Mouse (Mus musculus) left cerebral cortex, postnatal 14 days (tissue): ENCODE measurements around the gene Snx1. TPM values are rescaled to one million over a fixed set of nuclear protein-coding genes. Genes with fewer than 3 reads are reported as not detected.

ENCODE experiments used
- DNase-seq, 2 experiments: peaks; one replicate each; pipeline ENCODE4 v3.0.0; 2021 to 2022; ENCODE audit warnings: low spot score in 2 of 2, mixed read lengths in 1 of 2
- intact Hi-C: fragments of 180-260 bp; cut with DNase I; formaldehyde crosslinking; loops from one replicate; pipeline ENCODE4 v1.15.1; 2025
- long read RNA-seq, 2 experiments: library from polyadenylated mRNA; stranded (forward); transcript quantifications; one replicate each; pipeline ENCODE4 v2.0.0; 2021
- total RNA-seq, 2 experiments: library from RNA; stranded (reverse); gene quantifications; 2 replicates each; pipeline ENCODE4 v1.2.3; 2021

Gene Snx1
- 10 to 100 TPM; 51.6 to 56.3 TPM for total RNA-seq
- long read RNA-seq, experiment 1, transcript Snx1-201 (15 exons, 2,073 nt): major isoform, 68 of 83 reads
- long read RNA-seq, experiment 1, partial matches to known transcripts: 9 of 83 reads
- long read RNA-seq, experiment 1, other reads (novel, unspliced or antisense): 6 of 83 reads
- long read RNA-seq, experiment 2, transcript Snx1-201 (15 exons, 2,073 nt): major isoform, 73 of 82 reads
- long read RNA-seq, experiment 2, partial matches to known transcripts: 2 of 82 reads
- long read RNA-seq, experiment 2, other reads (novel, unspliced or antisense): 7 of 82 reads

DNA sequence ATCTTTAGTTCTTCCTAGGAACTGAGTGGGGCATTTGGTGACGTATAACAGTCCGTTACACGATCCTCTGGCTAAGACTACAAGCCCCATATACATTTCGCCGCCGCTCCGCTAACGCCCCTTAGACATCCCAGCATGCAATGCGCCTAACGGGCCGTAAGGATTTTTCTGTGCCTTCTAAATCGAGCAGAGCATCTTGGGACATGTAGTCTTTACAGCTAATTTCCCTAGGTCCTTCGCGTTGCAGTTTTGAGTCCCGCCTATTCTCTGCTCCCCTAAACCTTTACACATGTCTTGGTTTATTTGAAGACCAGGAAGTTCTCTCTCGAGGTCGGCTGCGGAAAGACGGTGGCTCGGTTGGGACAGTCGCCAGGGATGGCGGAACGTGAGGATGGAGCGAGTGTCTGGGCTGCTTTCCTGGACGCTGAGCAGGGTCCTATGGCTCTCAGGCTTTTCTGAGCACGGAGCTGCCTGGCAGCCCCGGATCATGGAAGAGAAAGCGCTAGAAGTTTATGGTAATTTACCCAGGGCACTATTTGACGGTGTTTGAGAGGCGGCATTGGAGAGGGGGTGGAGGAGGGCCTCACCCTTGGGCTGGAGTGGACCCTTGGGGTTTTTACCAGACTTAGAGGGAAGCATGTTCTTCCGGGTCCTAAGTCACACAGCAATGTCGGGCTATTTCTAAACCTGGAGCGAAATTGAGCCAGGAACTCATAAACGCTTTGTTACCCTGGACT, at the start of gene Snx1, which contains the start of gene Ciao2a:
Gene Snx1, minus strand, starts transcription at position 132 of the 737 bp plus-strand sequence.
Gene Ciao2a, plus strand, starts transcription at position 156 of the 737 bp plus-strand sequence.
- peak; percentile 95 to 96 for DNase-seq
- intact Hi-C loops: loop anchor here (10.0 kb wide), 1 partner anchor 62 kb away; the partner anchor contains the start of genes Ppib and Snx22

DNA sequence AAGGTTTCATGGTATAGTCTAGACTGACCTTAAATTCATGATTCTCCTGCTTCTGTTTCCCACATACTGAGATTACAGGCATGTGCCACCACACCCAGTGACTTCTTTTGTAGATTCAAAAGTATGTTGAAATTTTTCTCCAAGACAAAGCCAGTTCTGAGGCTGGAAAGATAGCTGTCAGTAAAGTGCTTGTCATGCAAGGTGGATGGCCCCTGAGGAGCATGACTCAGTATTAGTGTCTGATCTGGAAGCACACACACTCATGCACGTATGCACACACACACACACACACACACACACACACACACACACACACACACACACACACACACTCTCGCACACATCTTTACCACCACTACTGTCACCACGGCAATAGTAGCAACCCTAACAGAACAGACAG, 48.6 kb upstream of the Snx1 start:
- intact Hi-C loops: no loop called here
- no peak for DNase-seq

DNA sequence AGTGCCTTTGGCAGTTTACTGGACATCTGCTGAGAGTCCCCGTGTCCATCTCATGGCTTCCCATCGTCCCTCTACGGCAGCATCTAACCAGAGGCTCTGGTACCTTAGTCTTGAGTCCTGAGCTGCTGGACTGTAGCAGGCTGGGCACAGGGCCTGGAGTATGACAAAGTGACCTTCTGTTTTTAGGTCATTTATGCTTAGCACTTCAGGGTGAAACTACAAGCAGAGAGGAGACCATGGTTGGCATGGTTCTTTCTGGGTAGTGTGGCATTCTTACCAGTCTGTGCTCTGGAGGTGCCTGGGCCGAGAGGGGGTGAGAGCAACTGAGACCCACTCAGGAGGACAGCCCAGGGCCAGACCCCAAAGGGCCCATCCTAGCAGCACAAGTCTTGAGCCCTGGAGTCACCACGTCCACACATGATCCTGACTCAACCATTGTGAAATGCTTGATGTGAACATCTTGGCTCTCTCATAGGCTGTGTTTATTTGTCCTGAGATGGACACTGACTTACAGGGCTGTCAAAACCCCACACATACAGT, 47.0 kb upstream of the Snx1 start:
- DNase-seq: no peak
- intact Hi-C loops: no loop called here

DNA sequence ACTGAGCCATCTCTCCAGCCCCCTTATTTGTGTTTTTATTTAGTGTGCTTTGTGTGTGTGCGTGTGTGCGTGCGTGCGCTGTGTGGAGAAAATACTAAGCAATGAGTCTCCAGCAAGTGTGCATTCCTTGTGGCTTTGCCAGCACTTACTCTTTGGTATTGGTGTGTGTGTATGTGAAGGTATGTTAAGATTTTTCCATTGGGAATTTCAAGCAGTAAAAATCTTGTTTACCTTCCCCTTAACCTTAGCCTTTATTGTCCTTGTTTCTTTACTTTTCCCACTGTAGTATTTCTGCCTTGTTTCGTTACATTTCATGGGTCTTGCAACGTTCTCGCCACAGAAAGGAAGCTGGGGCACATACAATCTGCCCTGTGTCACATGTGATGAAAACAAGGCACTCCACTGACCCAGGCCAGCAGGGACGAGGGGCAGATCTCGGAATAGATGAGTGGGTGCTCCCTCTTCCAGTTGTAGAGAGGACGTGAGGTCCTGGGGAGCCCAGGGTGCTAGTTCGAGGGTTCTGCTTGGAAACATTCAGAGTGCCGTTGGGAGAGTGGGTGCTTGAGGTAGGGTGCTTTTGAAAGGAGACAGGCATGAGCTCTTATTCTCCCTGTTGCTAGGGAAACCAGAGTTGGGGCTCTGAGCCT, 45.0 kb upstream of the Snx1 start:
- no peak for DNase-seq
- intact Hi-C loops: no loop called here

DNA sequence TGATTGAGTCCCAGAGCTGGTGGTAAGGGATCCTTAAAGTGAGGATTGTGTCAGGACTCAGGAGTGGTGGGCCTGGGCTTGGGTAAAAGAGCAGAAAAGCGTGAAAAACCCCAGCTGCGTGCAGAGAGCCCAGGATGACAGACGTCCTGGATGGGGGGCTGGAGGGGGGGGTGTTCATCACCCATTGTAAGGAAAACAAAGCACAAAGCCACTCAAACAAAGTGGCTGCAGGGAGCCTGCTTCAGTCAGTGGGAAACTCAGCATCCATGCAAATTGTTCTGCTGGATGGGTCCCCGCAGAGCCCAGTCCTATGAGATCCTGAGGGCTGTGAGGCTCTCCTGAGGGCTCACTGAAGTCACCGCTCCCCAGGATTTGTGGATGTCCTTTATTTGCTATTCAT, 44.1 kb upstream of the Snx1 start:
- no peak for DNase-seq
- intact Hi-C loops: no loop called here

DNA sequence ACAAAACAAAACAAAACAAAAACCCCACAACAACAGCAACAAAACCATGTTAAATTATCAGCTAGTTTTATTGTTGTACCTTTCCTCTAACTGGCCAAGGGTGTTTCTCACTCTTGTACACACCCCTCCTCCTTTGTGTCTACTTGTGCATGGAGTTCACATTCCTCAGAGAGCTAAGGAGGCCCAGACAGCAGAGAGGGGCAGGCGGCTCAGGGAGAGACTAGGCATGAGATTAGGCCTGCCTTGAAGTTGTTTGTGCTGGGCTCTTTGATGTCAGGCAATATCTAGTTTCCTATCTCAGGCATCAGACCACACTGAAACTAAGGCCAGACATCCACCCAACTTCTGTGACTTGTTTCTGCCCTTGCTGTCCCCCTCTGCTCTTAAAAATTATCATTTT, 41.8 kb upstream of the Snx1 start:
- intact Hi-C loops: no loop called here

DNA sequence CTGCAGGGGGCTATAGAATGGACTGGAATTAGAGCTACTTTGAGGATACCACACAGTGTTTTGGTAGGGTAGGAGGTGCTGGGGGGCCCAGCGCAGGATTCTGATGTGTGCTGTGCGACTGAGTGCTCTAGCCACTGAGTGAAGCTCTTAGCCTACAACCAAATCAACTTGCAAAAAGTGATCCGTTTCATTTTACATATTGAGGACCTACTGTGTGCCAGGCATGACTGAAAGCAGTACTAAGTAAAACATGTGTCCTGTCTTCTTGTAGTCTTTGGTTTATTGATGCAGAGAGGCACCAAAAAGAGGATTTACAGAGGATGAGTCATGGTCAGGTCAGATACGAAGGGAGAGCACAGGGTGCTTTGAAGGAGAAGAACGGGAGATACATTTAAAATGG, 40.8 kb upstream of the Snx1 start:
- intact Hi-C loops: no loop called here
- DNase-seq: no peak

More for the DNA sequence above, 41.8 kb upstream of the Snx1 start:
- DNase-seq: no peak

DNA sequence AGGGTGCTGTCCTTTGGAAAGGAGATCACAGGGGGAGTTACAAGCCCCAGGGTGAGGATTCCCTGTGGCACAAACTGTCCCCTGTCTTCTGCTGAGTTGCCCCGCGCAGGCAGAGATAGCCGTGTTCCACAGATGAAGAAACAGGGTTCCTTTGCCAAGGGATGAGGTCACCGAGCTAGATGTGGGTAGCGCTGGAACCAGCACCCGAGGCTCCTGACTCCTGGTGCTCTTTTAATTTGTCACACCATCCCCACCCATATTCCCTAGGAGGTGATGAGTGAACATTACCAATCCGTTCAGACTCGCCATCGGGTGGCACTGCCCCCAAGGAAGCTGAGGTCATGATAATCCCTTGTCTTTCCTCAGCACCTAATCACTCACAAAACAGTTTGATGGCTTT, 36.6 kb upstream of the Snx1 start:
- DNase-seq: no peak
- intact Hi-C loops: no loop called here

DNA sequence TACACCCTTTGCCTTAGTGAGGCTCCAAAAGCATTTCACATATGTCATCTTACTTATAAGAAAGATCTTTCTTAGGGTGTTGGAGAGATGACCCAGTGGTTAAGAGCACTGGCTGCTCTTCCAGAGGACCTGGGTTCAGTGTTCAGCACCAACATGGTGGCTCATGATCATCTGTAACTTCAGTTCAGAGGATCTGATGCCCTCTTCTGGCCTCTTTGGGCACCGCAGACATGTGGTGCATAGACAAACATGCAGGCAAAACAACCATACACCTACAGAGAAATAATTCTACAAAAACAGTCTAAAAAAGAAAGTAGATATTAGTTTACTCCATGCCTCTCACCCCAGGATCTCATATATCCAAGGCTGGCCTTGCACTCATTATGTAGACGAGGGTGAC, 33.8 kb upstream of the Snx1 start:
- no peak for DNase-seq
- intact Hi-C loops: no loop called here

DNA sequence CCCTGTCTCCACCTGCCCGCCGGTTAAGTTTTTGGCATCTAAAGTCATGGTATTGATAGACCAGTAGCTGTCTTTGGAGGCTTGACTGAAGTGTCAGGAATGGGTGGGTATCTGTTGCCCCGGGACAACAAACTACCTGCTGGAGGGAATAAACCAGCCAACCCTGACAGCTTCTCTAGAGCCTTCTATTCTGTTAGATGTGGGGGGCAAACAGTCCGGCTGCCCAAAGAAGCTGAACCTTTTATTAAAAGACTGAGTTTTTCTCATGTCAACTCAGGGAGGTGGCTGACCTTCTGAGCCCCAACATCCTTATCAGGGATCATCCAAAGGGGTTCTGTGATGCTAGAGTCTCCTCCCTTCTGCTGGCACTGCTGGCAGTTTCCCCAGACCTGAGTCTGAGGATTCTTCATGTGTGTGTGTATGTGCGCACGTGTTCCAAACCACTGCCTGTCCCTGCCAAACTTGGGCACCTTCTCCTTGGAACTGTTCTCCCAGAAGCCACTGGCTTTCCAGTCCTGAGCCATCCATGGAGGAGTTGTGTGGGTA, 32.6 kb upstream of the Snx1 start:
- intact Hi-C loops: loop anchor here (10.0 kb wide), 1 partner anchor 126 kb away; no protein-coding TSS in a partner anchor
- DNase-seq: no peak

DNA sequence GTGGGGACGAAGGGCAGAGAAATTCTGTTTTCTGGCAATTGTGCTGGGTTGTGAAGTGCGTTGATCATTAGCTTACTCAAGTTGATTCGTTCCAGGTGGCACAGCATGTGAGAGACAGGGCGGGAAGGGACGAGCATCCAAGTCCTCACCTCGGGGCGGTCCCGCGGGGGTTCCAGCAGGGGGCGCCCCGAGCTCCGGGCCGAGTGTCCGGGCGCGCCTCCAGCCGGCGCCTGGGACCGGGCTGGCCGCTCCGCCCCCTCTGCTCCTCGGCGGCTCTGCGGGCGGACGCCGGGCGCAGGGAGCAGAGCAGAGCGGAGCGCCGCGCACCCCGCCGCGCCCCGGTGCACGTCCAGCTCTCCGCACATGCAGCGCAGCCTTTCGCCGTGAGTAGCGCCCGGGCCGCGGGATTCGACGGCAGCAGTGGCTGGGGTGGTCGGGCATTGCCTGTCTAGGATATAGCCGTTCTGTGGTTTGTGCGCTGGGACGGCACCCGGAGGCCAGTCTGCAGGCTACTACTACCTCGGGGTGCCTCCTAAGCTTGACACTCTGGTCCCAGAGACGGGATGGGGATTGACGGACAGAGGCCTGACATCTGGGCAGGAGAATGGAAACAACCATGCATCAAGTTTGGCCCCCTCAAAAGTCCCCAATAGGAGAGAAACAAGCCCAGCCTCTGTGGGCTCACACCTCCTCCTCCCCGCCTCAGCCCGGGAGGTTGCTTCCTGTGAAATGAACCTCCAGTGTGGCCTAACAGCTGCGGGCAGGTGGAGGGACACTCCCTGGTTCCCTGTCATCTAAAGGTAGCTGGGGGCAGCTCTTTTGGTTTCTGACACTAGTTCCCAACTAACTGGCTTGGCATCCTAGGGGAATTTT, 31.8 kb upstream of the Snx1 start, which contains the start of gene Dapk2:
Gene Dapk2, plus strand, starts transcription at position 266 of the 873 bp plus-strand sequence.
- intact Hi-C loops: loop anchor here (10.0 kb wide), 1 partner anchor 127 kb away; no protein-coding TSS in a partner anchor
- peak; percentile 42 to 51 for DNase-seq

DNA sequence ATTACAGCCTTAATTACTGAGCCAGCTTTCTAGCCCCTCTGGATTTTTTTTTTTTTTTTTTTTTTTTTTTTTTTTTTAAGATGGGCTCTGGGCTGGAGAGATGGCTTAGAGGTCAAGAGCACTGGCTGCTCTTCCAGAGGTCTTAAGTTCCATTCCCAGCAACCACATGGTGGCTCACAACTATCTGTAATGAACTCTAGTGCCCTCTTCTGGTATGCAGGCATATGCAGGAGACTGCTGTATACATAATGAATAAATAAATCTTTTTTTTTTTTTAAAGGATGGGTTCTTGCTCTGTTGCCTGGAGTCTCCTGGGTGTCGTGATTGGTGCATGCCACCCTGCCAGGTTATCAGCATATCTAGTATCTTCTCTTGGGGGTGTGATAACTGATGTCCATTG, 29.1 kb upstream of the Snx1 start:
- DNase-seq: peak in 1 of 2 experiments; percentile 15
- intact Hi-C loops: loop anchor here (10.0 kb wide), 1 partner anchor 129 kb away; no protein-coding TSS in a partner anchor

DNA sequence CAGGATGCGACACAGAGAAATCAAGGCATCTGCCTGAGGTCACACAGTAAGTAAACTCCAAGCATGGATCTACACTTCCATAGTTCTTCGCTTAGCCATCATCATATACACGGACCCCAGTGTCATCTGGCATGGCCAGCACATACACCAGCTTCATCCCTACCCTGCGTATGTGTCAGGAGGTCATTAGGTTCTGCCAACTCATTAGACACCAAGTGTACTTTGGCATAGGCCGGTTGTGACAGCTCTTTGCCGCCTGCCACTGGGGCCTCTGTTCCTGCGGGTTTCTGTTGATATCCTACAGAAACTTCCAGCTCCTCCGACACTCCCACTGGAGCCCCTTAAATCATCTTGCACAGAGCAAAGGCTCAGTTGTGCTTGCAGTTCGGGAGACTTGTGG, 27.6 kb upstream of the Snx1 start:
- intact Hi-C loops: loop anchor here (10.0 kb wide), 1 partner anchor 131 kb away; no protein-coding TSS in a partner anchor
- DNase-seq: no peak

DNA sequence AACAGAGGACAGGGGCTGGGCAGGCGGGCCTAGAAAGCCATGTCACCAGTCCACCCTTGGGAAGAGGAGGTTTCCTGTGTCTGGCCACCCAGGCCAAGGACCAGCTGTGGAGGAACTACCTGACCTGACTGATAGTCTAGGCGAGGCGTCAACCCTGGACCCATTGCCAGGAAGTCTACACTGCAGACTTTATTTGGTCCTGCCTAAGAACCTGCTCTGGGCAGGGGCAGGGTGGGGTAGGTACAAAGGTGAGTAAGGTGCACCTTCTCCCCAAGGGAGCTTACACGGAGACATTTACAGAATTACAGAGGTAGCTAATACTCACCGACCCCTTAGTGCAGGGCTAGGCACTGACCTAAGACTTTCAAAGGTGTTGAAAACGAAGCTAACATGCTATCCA, 27.2 kb upstream of the Snx1 start:
- no peak for DNase-seq
- intact Hi-C loops: loop anchor here (10.0 kb wide), 1 partner anchor 131 kb away; no protein-coding TSS in a partner anchor

DNA sequence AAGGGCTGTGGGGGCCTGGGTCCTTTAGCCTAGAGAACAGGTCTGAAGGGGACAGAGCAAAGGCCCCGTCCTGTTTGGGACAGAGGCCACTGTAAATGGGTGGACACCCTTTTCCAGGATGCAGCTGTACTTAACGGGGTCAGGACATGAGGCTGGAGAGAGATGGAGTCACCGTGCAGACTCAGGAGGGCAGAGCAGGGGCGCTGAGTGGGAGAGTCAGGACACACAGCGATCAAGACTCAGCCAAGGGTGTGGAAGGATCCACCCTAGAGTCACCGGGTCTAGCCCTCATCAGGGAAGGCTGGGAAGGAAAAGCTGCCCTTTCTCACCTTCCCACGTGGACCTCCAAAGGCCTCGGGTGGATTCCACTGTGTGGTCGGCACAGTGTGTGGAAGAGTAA, 25.6 kb upstream of the Snx1 start:
- intact Hi-C loops: loop anchor here (10.0 kb wide), 1 partner anchor 133 kb away; no protein-coding TSS in a partner anchor
- no peak for DNase-seq

DNA sequence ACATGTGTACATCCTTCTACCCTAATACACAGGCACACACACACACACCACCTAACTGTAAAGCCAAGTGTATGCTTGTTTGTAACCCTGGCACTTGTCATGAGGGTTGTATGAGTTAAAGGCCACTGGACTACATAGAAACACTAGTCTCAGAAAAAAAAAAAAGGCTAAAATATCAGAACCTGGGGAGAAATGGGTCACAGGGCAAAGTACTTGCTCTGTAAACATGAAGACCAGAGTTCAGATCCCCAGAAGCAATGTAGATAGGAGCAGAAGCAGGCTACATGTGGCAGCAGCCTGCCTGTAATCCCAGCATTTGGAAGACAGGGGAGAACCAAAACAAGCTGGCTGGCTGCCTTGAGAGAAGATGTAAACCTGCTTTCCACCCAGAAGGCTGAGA, 19.8 kb upstream of the Snx1 start:
- no peak for DNase-seq
- intact Hi-C loops: loop anchor here (10.0 kb wide), 1 partner anchor 309 kb away; no protein-coding TSS in a partner anchor

DNA sequence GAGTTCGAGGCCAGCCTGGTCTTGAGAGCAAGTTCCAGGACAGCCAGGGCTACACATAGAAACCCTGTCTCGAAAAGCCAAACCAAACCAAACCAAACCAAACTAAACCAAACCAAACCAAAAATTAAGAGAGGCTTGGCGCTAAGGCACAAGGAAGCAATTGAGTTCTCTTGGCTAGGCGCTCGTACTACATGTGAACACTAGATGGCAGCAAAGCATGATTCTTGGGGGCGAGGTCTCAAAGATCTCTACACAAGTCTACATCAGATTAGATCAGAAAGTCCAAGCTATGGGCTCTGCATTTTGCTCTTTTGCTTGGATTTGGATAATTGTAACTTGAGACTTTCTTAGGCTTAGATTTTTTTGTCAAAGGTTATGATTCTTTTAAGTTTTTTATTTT, 17.9 kb upstream of the Snx1 start:
- intact Hi-C loops: loop anchor here (10.0 kb wide), 1 partner anchor 311 kb away; no protein-coding TSS in a partner anchor

DNA sequence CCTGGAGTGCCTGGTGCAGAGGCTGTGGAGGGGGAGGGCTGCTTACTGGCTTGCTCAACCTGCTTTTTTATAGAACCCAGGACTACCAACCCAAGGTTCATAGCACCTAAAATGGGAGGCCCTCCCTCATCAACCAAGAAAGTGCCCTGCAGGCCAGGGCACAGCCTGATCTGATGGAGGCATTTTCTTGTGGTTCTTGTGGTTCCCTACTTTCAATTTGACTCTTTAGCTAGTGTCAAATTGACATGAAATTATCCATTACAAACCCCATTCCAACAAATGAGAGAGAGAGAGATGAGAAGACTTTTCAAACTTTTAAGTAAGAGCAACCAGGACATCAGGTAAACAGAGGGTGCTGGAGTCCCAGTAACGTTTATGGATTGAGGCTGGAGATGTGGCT, 15.9 kb upstream of the Snx1 start:
- intact Hi-C loops: loop anchor here (10.0 kb wide), 1 partner anchor 313 kb away; no protein-coding TSS in a partner anchor
- DNase-seq: no peak

More for the DNA sequence above, 17.9 kb upstream of the Snx1 start:
- DNase-seq: peak; percentile 70 to 84
